Mouse (Mus musculus): Measurements from ENCODE around the gene Olfr48.

Olfr48 gene

GRCm38 (mm10) chr2:89848105-89848504 is at the start of gene Olfr48:
TSS of gene Olfr48 (minus strand) at chr2:89848205.
- no peak for DNase-seq (ENCODE audit: low spot score in 2 of 2)

DNA sequence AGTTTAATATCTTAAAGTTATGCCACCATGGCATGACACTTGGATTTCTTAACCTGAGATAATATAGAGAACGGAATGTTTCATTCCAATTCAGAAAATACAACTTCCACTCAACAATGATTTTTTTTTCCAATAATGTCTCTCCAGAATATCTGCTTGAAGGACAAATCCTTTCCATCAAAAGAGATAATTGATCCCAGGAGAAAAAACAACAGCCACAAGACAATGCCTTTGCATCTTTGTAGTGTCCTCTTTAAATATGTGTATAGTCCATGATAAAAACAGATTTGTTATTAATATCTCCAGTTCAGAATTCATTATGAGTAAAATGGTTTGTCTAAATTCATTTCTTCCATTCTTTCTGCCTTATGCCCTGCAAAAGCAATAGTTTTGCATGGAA is 30.1 kb upstream of the Olfr48 start, which contains the start of gene Olfr1257:
Olfr1257 (plus strand) TSS at position 301 of the 400 bp plus-strand sequence.
- no peak for DNase-seq (ENCODE audit: low spot score in 2 of 2)

- DNase-seq (ENCODE audit: low spot score in 2 of 2), result no peak
These were observed 1.2 kb upstream of the Olfr48 start for GRCm38 (mm10) chr2:89849230-89849629.

DNA sequence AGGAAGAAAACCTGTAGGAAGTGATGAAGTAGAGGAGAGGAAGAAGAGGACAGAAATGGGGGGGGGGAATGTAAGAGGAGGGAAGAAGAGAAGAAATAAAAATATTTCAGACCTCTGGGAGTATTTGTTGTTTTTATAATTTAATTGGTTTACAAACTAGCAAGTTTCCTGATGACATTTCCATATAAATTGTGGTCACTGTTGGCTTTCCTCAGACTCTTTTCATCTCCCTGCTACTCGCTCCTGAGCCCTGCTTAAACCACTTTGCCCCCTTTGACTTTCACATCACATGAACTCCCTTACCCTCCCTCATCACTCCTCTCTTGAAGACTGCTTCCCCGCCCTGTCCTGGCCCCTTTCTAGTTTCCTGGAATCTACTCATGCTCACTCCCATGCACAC is 6.5 kb downstream of the Olfr48 start, which contains the start of gene Olfr1256:
Olfr1256 (minus strand) TSS at position 101 of the 400 bp plus-strand sequence.
- DNase-seq (ENCODE audit: low spot score in 2 of 2), result no peak

GRCm38 (mm10) chr2:89820216-89820615 is 27.8 kb downstream of the Olfr48 start:
- DNase-seq (ENCODE audit: low spot score in 2 of 2), result no peak

- no peak for DNase-seq (ENCODE audit: low spot score in 2 of 2)
These were observed 36.3 kb downstream of the Olfr48 start, which contains the start of gene Olfr1255 for GRCm38 (mm10) chr2:89811751-89812150. TSS of gene Olfr1255 (plus strand) at chr2:89812051.

GRCm38 (mm10) chr2:89810751-89811150 is 37.3 kb downstream of the Olfr48 start:
- DNase-seq (ENCODE audit: low spot score in 2 of 2), result no peak

GRCm38 (mm10) chr2:89799583-89799982 is 48.4 kb downstream of the Olfr48 start:
- no peak for DNase-seq (ENCODE audit: low spot score in 2 of 2)

DNA sequence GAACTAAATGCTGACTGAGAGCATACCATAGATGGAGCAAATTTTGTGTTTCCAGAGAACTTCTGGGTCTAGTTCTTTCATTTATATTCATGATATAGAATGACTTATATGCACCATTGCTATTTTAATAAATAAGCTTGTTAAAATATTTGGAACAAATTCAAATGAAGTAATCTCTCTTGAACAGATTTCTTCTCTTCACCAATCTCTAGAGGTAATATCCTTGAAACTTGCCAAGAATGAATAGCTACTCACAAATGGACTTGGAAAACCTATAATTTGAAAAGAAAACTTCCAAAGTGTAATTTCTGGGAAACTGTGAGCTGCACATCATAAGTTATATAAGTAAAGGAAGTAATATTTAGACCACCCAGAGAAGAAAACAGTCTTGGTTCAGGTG is 54.5 kb downstream of the Olfr48 start, which contains the start of gene Olfr1254:
Olfr1254 (minus strand) TSS at position 101 of the 400 bp plus-strand sequence.
- DNase-seq (ENCODE audit: low spot score in 2 of 2), result no peak

Measured in spleen, postnatal 10 days (tissue).